8 mouse cellular contexts compared by ENCODE assay signal in genomic region chr17:3415580-3415979, GRCm38 (mm10).
A peak's percentile ranks its signal among the peaks of the same experiment; 100 is the strongest.
DNase-seq lines count a peak whose midpoint lies in the region; ATAC-seq and TF ChIP-seq lines count a peak whose summit lies in the region.
"Had no signal": no experiment of that assay in that cellular context is flagged by ENCODE, and none has a peak within 500 bp of the region (broad histone marks: within the 10 kb centered on the region; RNA-seq: fewer than 3 reads in every experiment).

No protein-coding gene starts in this region.

- H3K9me3 ChIP-seq in intestine, postnatal 0 days (ENCODE audit: control insufficient read depth) = no peaks in the 10 kb centered on the region
- H3K9me3 ChIP-seq: midbrain, embryonic 12.5 days had no signal

- H3K4me1 ChIP-seq in intestine, postnatal 0 days (replicated peaks; ENCODE audit: control insufficient read depth, insufficient read depth, low read length) = no peaks in the 10 kb centered on the region
- H3K4me1 ChIP-seq: midbrain, embryonic 12.5 days had no signal

- no peak overlapping the region for H3K4me3 ChIP-seq in intestine, postnatal 0 days (ENCODE audit: low read depth, low read length)
- H3K4me3 ChIP-seq: midbrain, embryonic 12.5 days had no signal

- no peak overlapping the region for H3K27ac ChIP-seq in intestine, postnatal 0 days (ENCODE audit: low read depth, low read length)
- H3K27ac ChIP-seq: midbrain, embryonic 12.5 days had no signal

- H3K36me3 ChIP-seq in intestine, postnatal 0 days (ENCODE audit: control insufficient read depth, insufficient read depth) = 0 out of 2 replicates have a peak, but pooled peaks cover 5% of the 10 kb centered on the region
- H3K36me3 ChIP-seq: midbrain, embryonic 12.5 days had no signal

- no peak for TF ChIP-seq CTCF in intestine, postnatal 0 days (IDR thresholded peaks at IDR 0.05; ENCODE audit: low read depth)

- no peak for ATAC-seq in intestine, postnatal 0 days

- DNase-seq in testis, postnatal 14 days (ENCODE audit: low spot score) = peak; percentile 27
- no peak for DNase-seq in testis, postnatal 10 days (ENCODE audit: low spot score)
- peak; percentile 80 for DNase-seq in cerebellum, adult 9-10 months
- DNase-seq in kidney, postnatal 14 days = peak; percentile 71
- no peak for DNase-seq in retina, postnatal 1 day
- no peak for DNase-seq in thymus, adult 18-20 months

- no peaks in the 10 kb centered on the region for H3K27me3 ChIP-seq in intestine, postnatal 0 days (replicated peaks; ENCODE audit: control insufficient read depth, insufficient read depth, low read length)

- no peak overlapping the region for H3K4me2 ChIP-seq in intestine, postnatal 0 days (replicated peaks; ENCODE audit: low read depth)
- H3K4me2 ChIP-seq: midbrain, embryonic 12.5 days had no signal

- H3K9ac ChIP-seq in intestine, postnatal 0 days (ENCODE audit: low read depth, low read length) = no peak overlapping the region
- H3K9ac ChIP-seq: midbrain, embryonic 12.5 days had no signal

- WGBS in intestine, postnatal 0 days = 74% methylated on average over 3 of the region's 3 CpGs

Comparison
In these comparisons a context has a peak if more than half of its experiments do, and no peak if none do; other contexts are left out.
1. DNase-seq: peak in testis, postnatal 14 days (single experiment), cerebellum, adult 9-10 months (single experiment) and kidney, postnatal 14 days (single experiment); none in testis, postnatal 10 days (single experiment), retina, postnatal 1 day (single experiment) and thymus, adult 18-20 months (0 of 2).